Mouse (Mus musculus): ENCODE data around the gene Ctrl. TPM values are rescaled to one million over a fixed set of nuclear protein-coding genes. Genes with fewer than 3 reads are reported as not detected.

The Ctrl gene
- total RNA-seq, 1 experiment from 2014 or later = 0.59 TPM

DNA sequence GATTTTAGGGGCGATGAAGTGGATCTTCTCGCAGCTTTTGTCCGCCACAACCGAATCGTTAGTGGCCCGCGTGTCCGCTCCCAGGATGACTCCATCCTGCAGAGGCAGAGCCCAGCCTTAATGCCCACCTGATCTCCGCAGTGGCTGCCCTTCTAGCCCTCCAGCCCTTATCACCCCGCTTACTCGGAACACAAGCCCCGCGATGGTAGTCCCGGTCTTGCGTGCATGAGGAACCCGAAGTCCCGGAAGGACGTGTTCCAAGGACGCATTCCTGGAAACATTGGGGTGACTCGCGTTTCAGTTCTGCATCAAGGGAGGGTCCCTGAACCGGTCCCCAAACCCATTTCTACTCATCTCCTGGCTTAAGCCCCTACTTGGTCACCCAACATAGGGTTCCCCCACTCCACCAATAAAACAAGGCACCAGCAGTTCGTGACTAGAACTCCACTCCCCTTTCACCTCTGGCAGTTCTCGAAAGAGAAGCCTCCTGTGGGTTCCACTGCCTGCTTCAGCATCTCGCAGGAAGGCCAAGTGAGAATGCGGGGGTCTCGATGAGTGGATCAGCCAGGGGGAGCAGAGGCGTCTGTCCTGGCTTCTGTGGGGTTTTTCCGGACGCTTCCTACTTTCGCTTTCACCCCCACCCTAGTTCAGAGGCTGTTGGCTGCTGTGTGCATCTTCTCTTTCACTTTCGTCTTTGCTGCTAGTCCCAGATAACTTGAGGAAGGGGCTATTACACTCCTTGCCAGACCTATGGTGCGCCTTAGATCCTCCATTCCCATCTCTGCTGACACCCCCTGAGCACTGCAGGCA is 4.0 kb upstream of the Ctrl start:
- peak; percentile 74 for DNase-seq

DNA sequence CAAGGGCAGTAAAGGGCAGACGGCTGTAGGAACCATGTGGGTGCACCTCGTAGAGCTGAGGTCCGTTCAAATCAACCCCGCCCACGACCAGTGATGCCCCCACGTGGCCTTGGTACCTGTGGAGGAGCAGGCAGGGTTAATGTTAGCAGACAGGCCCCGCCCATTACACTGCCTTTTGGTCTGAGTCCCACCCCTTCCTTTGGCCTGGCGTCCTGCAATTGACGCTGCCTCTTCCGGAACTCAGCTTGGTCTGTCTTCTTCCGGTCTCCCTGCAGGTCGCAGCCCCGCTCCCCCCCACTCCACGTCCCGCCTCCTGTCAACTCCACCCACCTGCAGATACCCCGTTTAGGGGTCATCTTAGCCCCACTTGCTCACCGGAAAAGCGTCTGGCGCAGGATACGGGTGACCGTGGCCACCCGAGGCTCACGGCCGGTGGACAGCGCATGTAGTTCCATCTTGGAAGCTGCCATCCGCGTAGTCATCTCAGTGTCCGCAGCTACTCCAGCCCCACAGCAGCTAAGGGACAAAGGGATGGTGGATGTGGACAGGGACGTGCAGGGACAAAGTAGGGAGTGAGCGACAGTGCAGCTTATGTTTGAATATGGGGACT is 3.3 kb upstream of the Ctrl start:
- peak; percentile 94 for DNase-seq

DNA sequence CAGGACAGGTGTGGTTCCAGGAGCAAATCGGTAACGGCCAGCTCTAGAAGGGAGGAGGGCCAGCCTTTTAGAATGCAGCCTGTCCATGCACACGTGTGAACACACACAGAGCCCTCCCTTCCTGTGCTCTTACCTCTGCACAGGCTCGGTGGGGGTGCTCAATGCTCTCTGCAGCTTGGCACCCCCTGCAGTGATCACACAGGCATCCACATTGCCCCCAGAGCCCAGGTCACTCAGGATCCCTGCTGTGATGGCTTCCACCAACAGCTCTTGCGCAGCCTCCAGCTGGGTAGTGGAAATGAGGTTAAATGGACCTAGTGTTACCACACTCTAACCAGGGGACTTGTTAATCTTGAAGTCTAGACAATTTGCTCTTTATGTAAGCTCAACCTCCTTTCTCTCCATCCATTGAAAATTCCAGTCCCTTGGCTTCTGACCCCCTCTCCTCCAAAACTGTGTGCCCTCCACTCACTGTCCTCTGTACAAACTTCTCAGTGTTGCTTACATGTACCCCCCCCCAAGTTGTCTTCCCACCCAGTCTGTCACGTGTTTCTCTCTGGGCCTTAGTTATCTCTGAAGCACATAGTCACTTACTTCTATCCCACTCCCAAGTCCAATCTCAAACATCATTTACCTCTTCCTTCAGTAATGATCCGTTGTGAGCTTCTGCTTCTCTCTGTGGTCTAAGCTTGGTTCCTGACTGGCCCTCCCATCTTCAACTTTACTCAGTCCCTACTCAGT is 2.4 kb upstream of the Ctrl start:
- no peak for DNase-seq

DNA sequence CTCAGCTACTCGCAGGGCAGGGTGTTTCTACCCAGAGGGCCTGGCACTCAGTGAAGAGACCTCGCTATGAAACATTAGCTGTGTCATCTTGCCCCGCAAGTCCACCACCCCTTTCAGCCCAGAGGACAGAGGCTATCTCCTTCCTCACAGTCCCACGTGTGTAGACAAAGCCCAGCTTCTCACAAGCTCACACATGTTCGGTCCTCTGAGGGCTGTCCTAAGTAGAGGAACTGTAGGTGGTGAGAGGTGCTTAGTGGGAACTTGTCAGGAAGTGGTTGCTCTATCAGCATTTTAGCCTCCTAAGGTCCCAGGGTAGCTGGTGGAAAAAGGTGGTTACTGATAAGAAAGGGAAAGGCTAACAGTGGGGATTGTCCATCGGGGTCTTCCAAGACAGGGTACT is 1.4 kb upstream of the Ctrl start:
- DNase-seq = no peak

DNA sequence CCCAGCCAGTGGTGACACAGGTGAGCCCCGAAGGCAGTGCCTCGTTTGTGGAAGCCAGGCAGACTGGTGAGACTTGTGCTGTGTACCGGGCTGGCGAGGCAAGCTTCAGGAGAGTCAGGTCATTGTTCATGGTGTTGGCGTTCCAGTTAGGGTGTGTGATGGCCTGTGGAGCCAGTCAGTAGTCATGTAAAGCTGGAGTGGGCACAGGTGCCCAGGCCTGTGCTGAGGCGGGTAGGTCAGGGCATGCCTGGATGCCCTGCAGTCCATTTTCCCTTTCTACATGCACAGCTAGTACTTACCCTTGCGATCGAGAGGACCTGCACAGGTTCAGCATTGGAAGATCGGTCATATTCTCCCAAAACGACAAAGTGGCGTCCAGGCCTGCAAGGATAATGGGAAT is 1.1 kb downstream of the Ctrl start:
- DNase-seq = no peak

DNA sequence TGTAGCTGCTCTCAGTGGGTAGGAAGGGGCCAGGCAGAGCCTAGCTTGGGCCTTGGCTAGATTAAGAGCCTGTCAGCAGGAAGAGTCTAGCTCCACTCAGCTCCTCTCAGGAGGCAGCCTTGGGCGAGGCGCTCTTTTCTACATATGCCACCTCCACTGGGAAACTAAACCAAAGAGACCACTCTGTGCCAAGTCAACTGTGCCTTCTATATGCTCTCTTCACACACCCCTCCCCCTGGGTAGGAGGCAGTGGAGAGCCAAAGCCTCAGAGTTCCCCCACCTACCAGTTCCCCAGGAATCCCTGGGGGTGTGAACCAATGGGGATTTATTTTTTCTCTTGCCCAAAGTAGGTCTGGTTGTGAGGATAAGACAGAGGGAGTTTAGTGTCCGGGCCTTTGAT is 2.4 kb downstream of the Ctrl start:
- DNase-seq = no peak

DNA sequence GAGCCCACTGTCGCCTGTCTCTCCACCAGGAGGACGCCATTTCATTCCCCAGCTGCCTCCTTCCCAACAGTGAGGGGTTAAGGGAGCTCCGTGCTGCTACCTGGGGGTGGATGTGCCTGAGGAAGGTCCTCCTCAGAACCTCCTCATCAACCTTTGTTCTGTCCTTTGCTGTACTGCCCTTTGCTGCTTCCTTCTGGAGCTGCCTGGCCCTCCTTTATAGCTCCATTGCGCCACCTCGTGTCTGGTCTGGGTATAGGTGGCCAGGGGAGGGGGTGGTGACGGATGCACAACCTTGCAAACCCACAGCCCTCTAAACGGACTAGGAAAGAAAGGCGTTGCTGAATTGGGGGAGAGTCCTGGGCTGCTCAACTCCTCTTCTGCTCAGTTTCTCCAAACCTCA is 3.1 kb downstream of the Ctrl start:
- DNase-seq = peak; percentile 93

DNA sequence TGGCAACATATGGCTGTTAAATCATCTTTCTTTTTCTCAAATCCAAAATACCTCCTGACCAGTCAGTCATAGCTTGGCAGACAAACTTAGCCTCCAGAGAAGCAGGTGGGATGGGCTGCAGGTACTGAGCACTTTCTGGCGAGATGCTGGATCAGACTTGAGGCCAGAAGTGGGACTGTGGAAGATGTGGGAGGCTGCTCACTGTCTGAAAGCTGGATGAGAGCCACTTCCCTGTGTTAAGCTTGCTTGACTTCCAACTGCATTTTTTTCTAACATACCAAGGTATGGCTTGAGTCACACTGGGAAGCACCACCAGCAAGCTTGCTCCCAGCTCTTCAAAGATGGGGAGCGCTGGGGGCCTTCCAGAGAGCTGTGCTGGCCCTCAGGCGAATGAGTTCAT is 8.5 kb downstream of the Ctrl start:
- DNase-seq = no peak

DNA sequence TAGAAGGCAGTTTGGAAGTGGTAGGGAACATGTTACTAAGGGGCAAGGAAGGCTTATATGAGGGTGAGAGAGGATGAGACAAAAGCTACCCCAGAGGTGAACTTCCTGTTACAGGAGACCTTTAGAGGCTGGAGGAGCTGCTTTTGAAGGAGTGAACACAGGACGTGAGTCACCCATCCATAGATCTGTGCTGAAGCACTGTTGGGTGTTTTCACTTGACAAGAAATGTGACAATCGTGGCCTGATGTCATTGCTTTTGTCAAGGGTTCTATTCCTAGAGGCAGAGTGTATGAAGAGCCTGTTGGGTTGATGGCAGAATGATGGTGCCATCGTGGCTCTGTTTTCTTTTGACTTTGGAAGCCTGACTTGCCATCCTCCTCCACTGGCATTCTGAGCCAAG is 14.3 kb downstream of the Ctrl start:
- no peak for DNase-seq

DNA sequence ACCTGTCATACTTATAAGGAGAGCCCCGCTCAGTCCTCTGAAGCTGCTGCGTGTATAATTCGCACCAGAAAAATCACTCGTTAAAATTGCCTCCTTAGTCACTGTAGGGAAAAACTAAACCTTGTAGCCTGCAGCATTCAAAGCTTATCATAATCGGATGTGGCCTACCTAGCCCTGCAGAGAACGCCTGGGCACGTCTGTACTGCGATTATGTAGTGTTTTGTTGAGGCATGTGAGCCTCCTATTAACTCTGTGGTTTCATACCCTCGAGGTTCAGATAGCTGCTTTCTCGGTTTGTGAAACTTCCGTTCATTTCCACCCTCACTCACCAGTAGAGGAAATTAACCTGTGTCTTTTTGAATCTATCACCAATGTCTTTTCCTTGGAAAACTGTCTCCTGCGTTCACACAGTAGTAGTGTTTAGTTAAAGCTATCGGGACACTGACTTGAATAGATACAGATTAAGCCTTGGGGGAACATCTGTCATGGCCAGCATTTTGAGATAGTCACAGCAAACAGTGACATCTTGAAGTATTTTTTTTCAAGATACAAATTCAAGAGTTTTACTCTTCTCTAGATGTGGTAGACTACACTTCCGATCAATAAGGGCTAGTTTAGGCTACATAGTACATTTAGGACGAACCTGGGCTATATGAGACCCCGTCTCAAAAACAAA is 32.6 kb downstream of the Ctrl start:
- no peak for DNase-seq

DNA sequence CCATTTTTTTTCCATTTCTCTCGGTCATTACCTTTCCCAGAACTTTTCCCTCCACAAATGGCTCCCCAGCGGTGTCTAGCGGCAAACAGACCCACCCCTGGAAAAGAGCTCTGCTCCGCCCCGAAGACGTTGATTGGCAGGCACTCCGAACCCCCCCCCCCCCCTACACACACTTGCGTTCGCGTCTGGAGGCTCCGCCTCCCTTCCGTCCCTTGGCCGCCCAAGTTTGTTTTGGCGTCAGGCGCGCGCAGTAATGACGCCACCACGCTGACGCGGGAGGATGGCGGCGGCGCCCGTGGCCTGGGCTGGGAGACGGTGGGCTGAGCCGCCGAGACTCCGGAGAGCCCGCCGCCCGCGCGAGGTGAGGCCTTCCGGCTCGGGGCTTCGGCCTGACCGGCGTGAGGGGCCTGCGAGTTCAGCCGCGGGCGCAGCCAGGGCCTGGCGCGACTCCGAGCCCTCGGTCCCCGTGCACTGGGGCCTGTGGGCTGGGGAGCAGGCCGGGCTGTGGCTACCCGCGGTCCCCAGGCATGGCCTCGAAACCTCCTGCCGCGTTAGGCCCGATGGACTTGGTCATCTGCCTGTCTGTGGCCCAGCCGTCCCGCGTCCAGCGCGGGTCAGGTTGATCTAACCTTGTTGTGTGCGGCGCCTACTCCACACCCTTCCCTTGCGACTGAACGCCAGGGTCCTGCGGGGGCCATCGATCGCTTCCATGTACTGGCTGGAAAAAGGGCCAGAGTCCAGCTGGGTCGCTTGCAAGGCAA is 33.3 kb downstream of the Ctrl start, which contains the start of gene Pskh1:
TSS of gene Pskh1 (plus strand) at position 262 of the 761 bp plus-strand sequence.
- peak; percentile 96 for DNase-seq

DNA sequence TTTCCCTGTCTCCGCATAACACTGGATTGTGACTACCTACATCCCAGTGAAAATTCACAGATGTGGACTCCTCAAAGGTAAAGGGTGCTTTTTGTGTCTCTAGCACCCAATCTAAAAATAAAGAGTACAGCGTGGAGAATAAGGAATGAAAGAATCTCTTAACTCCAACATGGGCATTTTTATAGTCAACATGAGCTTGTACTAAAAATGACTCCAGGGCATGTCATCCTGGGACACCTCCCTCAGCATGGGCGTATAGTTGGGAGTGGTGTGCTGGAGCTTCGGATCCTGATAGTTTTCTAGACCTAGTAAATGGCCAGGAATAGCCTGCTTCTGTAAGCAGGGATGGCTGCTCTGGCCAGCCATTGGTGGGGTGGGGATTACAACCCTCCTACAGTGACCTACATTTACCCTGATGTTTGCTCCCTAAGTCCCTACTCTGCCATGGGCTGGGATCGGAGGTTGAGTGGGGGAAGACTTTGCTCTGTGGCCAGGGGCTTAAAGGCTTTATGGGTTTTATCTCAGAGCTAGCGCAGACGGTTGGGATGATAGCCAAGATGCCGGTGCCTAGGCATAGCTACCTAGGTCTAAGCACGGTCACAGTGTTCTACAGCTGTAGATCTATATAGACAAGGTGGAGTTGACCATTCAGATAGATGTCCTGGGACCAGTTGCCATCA is 35.7 kb downstream of the Ctrl start:
- no peak for DNase-seq

DNA sequence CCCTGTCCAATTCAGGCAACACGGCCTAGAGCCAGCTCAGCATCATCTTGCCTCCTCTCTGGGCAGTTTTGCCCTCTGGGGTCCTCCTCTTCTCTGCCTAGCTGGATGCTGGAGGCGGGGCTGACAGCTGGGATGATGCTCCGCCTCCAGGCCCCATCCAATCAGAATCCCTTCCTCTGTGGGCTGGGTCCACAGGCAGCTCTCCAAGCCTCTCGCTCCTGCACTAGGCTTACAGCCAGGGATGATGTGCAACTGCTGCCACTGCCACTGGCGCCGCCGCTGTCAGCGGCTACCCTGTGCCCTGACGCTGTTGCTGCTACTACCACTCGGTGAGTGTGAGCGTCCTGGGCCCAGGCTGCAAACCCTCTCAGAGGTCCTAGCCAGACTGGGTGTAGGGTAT is 40.3 kb downstream of the Ctrl start, which contains the start of gene Nrn1l:
TSS of gene Nrn1l (plus strand) at position 229 of the 400 bp plus-strand sequence.
- DNase-seq = peak; percentile 89

DNA sequence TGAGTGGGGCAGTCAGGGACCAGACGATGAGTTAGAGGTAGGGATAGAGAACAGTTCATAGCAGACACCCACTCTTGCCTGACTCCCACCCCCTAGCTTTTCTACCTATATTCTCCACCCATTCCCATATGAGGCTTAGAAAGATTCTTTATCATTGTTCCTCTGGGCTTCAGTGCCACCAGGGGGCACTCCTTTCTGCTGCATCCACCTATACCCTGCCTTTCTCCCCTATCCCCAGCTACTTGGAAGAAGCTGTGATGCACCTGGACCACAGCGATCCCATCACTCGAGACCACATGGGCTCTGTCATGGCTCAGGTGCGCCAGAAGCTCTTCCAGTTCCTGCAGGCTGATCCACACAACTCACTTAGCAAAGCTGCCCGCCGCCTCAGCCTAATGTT is 41.2 kb downstream of the Ctrl start:
- DNase-seq = peak; percentile 39

DNA sequence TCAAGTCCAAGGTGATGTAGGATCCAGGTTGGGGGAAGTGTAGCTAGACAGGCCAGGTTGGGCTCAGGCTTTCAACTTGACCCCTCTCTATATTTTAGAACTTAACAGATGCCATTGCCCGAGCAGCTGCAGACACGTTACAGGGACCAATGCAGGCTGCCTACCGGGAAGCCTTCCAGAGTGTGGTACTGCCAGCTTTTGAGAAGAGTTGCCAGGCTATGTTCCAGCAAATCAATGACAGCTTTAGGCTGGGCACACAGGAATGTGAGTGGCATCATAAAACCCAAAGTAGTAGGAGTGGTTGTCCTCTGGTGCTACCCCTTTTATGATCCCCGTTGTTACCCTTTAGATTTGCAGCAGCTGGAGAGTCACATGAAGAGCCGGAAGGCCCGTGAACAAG is 42.8 kb downstream of the Ctrl start:
- no peak for DNase-seq

DNA sequence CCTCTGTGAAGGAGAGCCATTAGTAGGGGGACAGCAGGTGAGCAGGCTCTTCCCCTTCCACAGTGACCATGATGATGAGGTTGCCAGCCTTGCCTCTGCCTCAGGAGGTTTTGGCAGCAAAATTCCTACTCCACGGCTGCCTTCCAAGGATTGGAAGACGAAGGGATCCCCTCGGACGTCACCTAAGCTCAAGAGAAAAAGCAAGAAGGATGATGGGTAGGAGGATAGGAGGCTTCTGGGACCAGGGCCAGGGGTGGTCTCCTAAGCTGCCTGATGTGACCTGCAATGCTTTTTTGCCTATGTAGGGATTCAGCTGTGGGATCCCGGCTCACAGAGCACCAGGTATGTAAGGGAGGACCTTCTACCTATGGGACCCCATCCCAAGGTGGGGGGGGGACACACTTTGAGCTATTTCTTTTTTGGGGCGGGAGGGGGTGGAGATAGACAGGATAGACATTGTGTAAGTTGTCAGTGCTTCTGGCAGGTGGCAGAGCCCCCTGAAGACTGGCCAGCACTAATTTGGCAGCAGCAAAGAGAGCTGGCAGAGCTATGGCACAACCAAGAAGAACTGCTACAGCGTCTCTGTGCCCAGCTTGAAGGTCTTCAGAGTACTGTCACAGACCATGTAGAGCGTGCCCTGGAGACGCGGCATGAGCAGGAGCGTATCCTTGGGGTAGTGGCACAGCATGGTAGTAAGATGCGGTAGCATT is 43.8 kb downstream of the Ctrl start:
- DNase-seq = no peak
